Mouse (Mus musculus) liver, embryonic 14.5 days (tissue): ENCODE measurements at regions not wholly inside any gene's neighbourhood (a gene's known extent, or its start where the extent isn't known, plus 50 kb on each side); places are given as distances from the start of the nearest gene placed in this dataset.

ENCODE experiments used
- ATAC-seq: fragments of 200-750 bp; cut with Nextera tagmentation; 2 replicates; pipeline ENCODE4 v1.8.0; 2017; ENCODE audit warnings: moderate number of reproducible peaks, mild to moderate bottlenecking, moderate library complexity; ENCODE audit not compliant: insufficient read depth
- DNase-seq, 3 experiments: peaks; one replicate each; pipeline ENCODE4 v3.0.0-alpha.2; 2012 to 2013; ENCODE audit warnings: low read depth in 3 of 3, low spot score in 3 of 3
- H3K27ac ChIP-seq: fragments of 300-500 bp; sonication (generic); 2 replicates; pipeline ENCODE4 v1.5.1; 2014; ENCODE audit warnings: moderate library complexity, mild to moderate bottlenecking, control low read depth, inconsistent platforms
- H3K27me3 ChIP-seq: fragments of 300-500 bp; sonication (generic); 2 replicates; pipeline ENCODE4 v1.6.1; 2014; ENCODE audit warnings: mild to moderate bottlenecking, low read length, moderate library complexity; ENCODE audit not compliant: control insufficient read depth, insufficient read depth
- H3K36me3 ChIP-seq: fragments of 300-500 bp; sonication (generic); replicated peaks from 2 replicates; pipeline ENCODE4 v1.6.1; 2014; ENCODE audit warnings: low read depth; ENCODE audit not compliant: control insufficient read depth, insufficient read depth
- H3K4me1 ChIP-seq, 2 experiments: fragments of 200-500 bp in 1 of 2; fragments of 300-500 bp in 1 of 2; sonication (generic) in 1 of 2; replicated peaks; 2 replicates each; pipeline ENCODE4 v1.6.1; 2012 to 2014; ENCODE audit warnings: antibody characterized with exemption in 1 of 2, inconsistent platforms in 1 of 2, low read length in 1 of 2; ENCODE audit not compliant: control insufficient read depth in 2 of 2, insufficient read depth in 2 of 2
- H3K4me2 ChIP-seq: fragments of 300-500 bp; sonication (generic); 2 replicates; pipeline ENCODE4 v1.6.1; 2014; ENCODE audit warnings: low read depth, mild to moderate bottlenecking, control low read depth, moderate library complexity
- H3K4me3 ChIP-seq, 2 experiments: fragments of 200-500 bp in 1 of 2; fragments of 300-500 bp in 1 of 2; sonication (generic) in 1 of 2; 2 replicates each; pipeline ENCODE4 v1.5.1; 2012 to 2014; ENCODE audit warnings: low read depth in 2 of 2, low read length in 2 of 2, mild to moderate bottlenecking in 2 of 2, control low read depth in 1 of 2, inconsistent platforms in 1 of 2, moderate library complexity in 1 of 2; ENCODE audit not compliant: insufficient read depth in 1 of 2
- H3K9ac ChIP-seq: fragments of 300-500 bp; sonication (generic); replicated peaks from 2 replicates; pipeline ENCODE4 v1.6.1; 2014; ENCODE audit warnings: mild to moderate bottlenecking, control low read depth, moderate library complexity
- H3K9me3 ChIP-seq: fragments of 300-500 bp; sonication (generic); 2 replicates; pipeline ENCODE4 v1.6.1; 2016; ENCODE audit warnings: low read length, mixed read lengths; ENCODE audit not compliant: control insufficient read depth
- CTCF ChIP-seq: IDR thresholded peaks from 2 replicates; pipeline ENCODE4 v1.5.1; 2016; ENCODE audit warnings: antibody characterized with exemption, low read depth, control low read depth
- EP300 ChIP-seq: IDR thresholded peaks from 2 replicates; pipeline ENCODE4 v1.6.1; 2016; ENCODE audit warnings: antibody characterized with exemption, low read depth
- whole genome bisulfite sequencing: fragments of 180-500 bp; shearing (Covaris S2); extraction: QIAGEN DNeasy Blood & Tissue Kit; methylation state at CpG from one replicate; pipeline ENCODE4 v1.1.7; 2014; ENCODE audit not compliant: insufficient replicate concordance; 5-methylcytosine and 5-hydroxymethylcytosine counted together

DNA sequence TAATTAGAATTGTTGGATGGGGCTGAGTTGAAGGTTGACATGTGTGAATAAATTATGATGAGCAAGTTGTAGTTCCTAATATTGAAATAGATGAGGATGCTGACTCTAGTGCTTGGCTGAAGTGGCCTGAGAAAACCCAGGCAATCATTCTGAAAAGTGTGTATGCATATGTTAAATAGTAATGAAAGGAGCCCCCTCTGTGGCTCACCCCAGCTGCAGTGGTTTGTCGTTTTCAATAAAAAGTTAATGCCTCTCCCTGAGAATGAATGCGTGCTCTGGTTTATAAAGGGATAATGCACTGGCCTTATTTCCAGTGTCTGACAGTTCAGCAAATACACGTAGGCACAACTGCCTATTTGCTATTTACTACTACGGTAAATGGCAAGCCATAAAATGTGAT lies 569.5 kb upstream of the Sel1l start:
- Histone ChIP-seq H3K4me3 (no peak overlapping the region), H3K9ac (no peak overlapping the region), H3K27ac (no peak overlapping the region), H3K4me2 (no peak overlapping the region), H3K4me1 (no peaks in the 10 kb centered on the region), H3K27me3 (no peaks in the 10 kb centered on the region), H3K9me3 (no peaks in the 10 kb centered on the region), H3K36me3 (no peaks in the 10 kb centered on the region)
- ATAC-seq: no peak
- WGBS: 63% methylated on average over 4 of the region's 4 CpGs
- no peak for DNase-seq
- TF ChIP-seq CTCF (no peak), EP300 (no peak)

DNA sequence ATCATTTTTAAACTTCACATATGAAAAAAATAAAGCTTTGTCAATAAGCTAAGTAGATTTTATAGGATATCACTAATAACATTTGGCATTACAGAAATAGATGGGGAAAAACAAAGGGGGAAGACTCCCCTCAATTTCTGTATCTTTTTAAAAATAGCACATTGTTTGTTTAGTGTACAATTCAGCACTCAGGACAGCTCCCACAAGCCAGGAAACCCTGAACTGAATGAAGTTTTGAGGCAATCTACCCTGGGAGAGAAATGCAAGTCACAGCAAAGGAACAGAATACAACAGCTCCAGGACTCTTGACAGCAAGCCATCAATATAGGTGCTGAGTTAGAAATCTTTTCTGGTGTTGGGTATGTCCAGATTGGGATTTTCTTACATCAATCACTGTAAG lies 556.5 kb upstream of the Sel1l start:
- no peaks in the 10 kb centered on the region for H3K4me1 ChIP-seq
- TF ChIP-seq CTCF (no peak), EP300 (no peak)

DNA sequence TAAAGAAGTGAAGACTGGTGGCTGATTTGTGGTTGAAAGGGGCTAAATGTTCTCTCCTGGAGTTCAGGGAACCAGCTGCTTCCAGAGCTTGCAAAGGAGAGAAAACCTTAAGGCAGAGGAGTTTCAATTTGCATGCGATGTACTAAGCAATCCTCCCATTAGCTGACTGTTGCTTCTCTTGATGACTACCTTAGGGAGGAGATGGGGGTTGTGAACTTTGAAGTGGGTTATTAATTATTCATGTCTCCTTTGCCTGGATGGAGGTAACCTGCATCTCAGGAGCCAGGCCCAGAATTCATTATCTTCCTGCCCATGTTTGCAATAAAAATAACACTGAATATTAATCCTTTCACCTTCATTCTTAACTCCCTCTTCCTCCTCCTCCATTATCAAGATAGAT lies 552.0 kb upstream of the Sel1l start:
- Histone ChIP-seq H3K9me3 (no peaks in the 10 kb centered on the region), H3K4me3 (no peak overlapping the region), H3K27ac (no peak overlapping the region), H3K9ac (no peak overlapping the region), H3K36me3 (no peaks in the 10 kb centered on the region), H3K4me2 (no peak overlapping the region), H3K4me1 (no peaks in the 10 kb centered on the region), H3K27me3 (no peaks in the 10 kb centered on the region)
- ATAC-seq: no peak
- WGBS: 55% methylated on average over 1 of the region's 1 CpGs
- DNase-seq: no peak
- TF ChIP-seq EP300 (no peak), CTCF (no peak)

More for the DNA sequence above, 556.5 kb upstream of the Sel1l start:
- Histone ChIP-seq H3K4me3 (no peak overlapping the region), H3K9me3 (no peaks in the 10 kb centered on the region), H3K9ac (no peak overlapping the region), H3K4me2 (no peak overlapping the region), H3K27me3 (no peaks in the 10 kb centered on the region), H3K36me3 (no peaks in the 10 kb centered on the region), H3K27ac (no peak overlapping the region)
- ATAC-seq (no peak), DNase-seq (no peak)

DNA sequence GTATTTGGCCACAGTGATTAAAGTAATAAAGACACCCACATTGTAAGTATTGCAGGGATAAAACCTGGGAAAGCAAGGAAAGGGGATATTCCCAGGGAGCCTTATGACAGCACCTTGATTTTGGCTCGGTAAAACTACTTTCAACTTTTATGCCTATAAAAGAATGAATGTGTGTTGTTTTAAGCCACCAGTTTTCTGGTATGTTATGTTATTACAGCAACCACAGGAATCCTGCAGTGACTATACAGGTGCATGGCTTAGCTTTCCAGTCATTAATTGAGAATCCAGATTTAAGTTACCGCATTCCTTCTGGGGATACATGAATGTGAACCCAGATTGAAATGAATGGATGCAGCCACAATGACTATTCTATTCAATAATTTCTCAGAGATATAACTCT lies 537.2 kb upstream of the Sel1l start:
- Histone ChIP-seq H3K4me1 (no peaks in the 10 kb centered on the region), H3K36me3 (no peaks in the 10 kb centered on the region), H3K9ac (no peak overlapping the region), H3K27ac (no peak overlapping the region), H3K27me3 (no peaks in the 10 kb centered on the region), H3K9me3 (no peaks in the 10 kb centered on the region), H3K4me3 (no peak overlapping the region), H3K4me2 (no peak overlapping the region)
- ATAC-seq (no peak), DNase-seq (no peak)
- WGBS: 80% methylated on average over 2 of the region's 2 CpGs
- TF ChIP-seq EP300 (no peak), CTCF (no peak)

DNA sequence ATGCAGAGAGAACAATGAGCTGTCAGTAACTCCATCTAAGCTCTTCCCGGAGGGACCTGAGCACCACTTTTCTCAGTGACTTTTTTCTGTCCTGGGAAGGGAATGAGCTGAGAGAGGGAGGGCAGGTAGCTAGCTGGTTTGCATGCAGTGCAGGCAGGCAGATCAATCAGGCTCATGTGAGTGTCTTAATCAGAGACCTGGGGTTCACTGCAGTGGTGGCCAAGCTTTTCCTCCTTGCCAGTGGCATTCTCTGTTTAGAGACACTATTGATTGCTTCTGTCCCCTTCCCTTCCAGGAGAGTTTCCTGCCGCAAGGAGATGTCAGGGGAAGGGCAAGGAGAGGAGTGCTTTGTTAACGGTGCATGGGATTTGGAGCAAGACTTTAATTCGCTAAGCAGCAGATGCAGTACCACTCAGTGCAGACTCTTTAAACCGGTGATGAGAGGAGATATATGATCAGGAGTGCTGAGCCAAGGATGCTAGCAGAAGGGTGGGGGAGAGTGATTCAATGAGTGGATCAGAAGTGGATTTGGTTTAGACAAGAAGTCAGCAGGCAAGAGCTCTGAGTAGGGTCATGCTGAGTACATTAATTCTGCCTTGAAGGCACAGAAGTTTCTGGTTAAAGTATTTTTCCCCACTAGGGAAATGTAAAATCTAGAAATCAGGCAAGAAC lies 535.4 kb upstream of the Sel1l start:
- Histone ChIP-seq H3K27ac (no peak overlapping the region), H3K4me3 (no peak overlapping the region), H3K27me3 (no peaks in the 10 kb centered on the region), H3K36me3 (no peaks in the 10 kb centered on the region), H3K9ac (no peak overlapping the region), H3K4me2 (no peak overlapping the region), H3K4me1 (no peaks in the 10 kb centered on the region), H3K9me3 (no peaks in the 10 kb centered on the region)
- WGBS: 21% methylated on average over 5 of the region's 5 CpGs
- DNase-seq (no peak), ATAC-seq (no peak)
- TF ChIP-seq EP300 (no peak), CTCF (no peak)
